ENCODE assay signal across 8 mouse cellular contexts in the genomic region with DNA sequence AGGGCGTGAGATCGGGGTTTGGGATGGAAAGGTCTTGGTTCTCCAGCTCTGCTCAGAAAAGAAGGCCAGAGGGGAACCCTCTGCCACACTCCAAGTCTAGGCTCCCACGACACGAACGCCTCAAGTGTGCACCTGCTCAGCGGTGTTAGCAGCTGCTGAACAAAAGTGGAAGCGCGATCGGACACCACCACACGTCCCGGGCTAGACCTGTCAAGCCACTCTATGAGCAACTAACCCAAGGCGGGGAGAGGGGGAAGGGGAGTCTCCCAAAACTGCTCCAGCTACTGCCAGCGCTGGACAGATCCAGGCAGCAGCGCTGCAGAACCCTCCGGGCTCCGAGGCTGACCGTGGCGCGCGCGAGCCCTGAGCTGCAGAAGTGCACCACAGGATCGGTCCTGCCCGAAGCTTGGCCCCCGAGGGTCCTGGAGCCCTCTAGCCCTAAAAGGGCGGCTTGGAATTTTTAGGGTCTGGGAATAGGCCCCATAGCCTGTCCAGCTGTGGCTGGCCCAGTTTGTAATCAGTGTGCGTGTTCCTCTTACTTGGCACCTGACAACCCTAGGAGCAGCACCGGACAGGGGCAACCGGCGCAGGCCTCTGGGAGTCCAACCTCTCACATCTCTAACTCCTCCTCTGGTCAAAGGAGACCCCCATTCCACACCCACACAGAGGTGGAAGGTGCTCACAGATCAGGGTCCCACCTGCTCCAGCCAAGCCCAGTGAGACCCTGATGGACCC. TPM values are rescaled to one million over a fixed set of nuclear protein-coding genes. Genes with fewer than 3 reads are reported as not detected.
DNase-seq lines count a peak whose midpoint lies in the region; ATAC-seq and TF ChIP-seq lines count a peak whose summit lies in the region.

No protein-coding gene starts in this region.

- H3K27me3 ChIP-seq in lung, embryonic 14.5 days (ENCODE audit: insufficient read depth, low read length), result peaks cover 55% of the 10 kb centered on the region
- H3K27me3 ChIP-seq in hindbrain, embryonic 14.5 days (ENCODE audit: control insufficient read depth, insufficient read depth, low read length), result peaks cover 32% of the 10 kb centered on the region
- H3K27me3 ChIP-seq in midbrain, embryonic 11.5 days (ENCODE audit: control insufficient read depth, insufficient read depth, low read length), result peaks cover 44% of the 10 kb centered on the region

- no peak for ATAC-seq in lung, embryonic 14.5 days (ENCODE audit: insufficient read depth)
- peak; percentile 9 for ATAC-seq in hindbrain, embryonic 14.5 days (ENCODE audit: low FRiP score)
- peak; percentile 49 for ATAC-seq in midbrain, embryonic 11.5 days (ENCODE audit: low FRiP score)

- H3K36me3 ChIP-seq in lung, embryonic 14.5 days (ENCODE audit: insufficient read depth), result no peaks in the 10 kb centered on the region
- H3K36me3 ChIP-seq in hindbrain, embryonic 14.5 days (replicated peaks; ENCODE audit: control insufficient read depth, insufficient read depth), result no peaks in the 10 kb centered on the region
- H3K36me3 ChIP-seq in midbrain, embryonic 11.5 days (ENCODE audit: control insufficient read depth, insufficient read depth, low read length), result no peaks in the 10 kb centered on the region

- 5% methylated on average over 29 of the region's 29 CpGs for WGBS in lung, embryonic 14.5 days
- 2% methylated on average over 29 of the region's 29 CpGs for WGBS in hindbrain, embryonic 14.5 days
- 4% methylated on average over 29 of the region's 29 CpGs for WGBS in midbrain, embryonic 11.5 days
- WGBS in lung, adult 2 months, result 5% methylated on average over 29 of the region's 29 CpGs

- H3K4me3 ChIP-seq in lung, embryonic 14.5 days (ENCODE audit: low read depth, low read length), result no peak overlapping the region
- H3K4me3 ChIP-seq in hindbrain, embryonic 14.5 days (replicated peaks; ENCODE audit: low read length), result peak overlapping the region; percentile 57
- H3K4me3 ChIP-seq in midbrain, embryonic 11.5 days (ENCODE audit: low read depth, low read length), result peak overlapping the region; percentile 56
- no peak overlapping the region for H3K4me3 ChIP-seq in lung, adult 2 months (replicated peaks; ENCODE audit: extremely low read depth, low read depth, low read length)

- no peak overlapping the region for H3K27ac ChIP-seq in lung, embryonic 14.5 days (ENCODE audit: low read depth)
- peak overlapping the region; percentile 91 for H3K27ac ChIP-seq in hindbrain, embryonic 14.5 days
- H3K27ac ChIP-seq in midbrain, embryonic 11.5 days (ENCODE audit: low read depth, low read length), result no peak overlapping the region

- H3K9ac ChIP-seq in lung, embryonic 14.5 days, result no peak overlapping the region
- H3K9ac ChIP-seq in hindbrain, embryonic 14.5 days, result peak overlapping the region; percentile 80
- H3K9ac ChIP-seq in midbrain, embryonic 11.5 days (ENCODE audit: low read length), result no peak overlapping the region

- no peak for TF ChIP-seq POLR2A in lung, adult 2 months (IDR thresholded peaks at IDR 0.05; ENCODE audit: borderline replicate concordance, extremely low read depth, low read depth, low read length)

- TF ChIP-seq CTCF in lung, embryonic 14.5 days (IDR thresholded peaks at IDR 0.05; ENCODE audit: low read depth), result no peak
- TF ChIP-seq CTCF in lung, adult 2 months (IDR thresholded peaks at IDR 0.05; ENCODE audit: insufficient read depth, low read length), result no peak

- H3K4me2 ChIP-seq in lung, embryonic 14.5 days, result no peak overlapping the region
- H3K4me2 ChIP-seq in hindbrain, embryonic 14.5 days (replicated peaks), result peak overlapping the region; percentile 70
- peak overlapping the region; percentile 87 for H3K4me2 ChIP-seq in midbrain, embryonic 11.5 days

- H3K9me3 ChIP-seq in lung, embryonic 14.5 days (ENCODE audit: low read depth, low read length), result no peaks in the 10 kb centered on the region
- no peaks in the 10 kb centered on the region for H3K9me3 ChIP-seq in hindbrain, embryonic 14.5 days (ENCODE audit: control insufficient read depth, low read length)
- H3K9me3 ChIP-seq in midbrain, embryonic 11.5 days (ENCODE audit: control insufficient read depth, low read length), result no peaks in the 10 kb centered on the region

- no peaks in the 10 kb centered on the region for H3K4me1 ChIP-seq in lung, embryonic 14.5 days (ENCODE audit: insufficient read depth)
- peaks cover 25% of the 10 kb centered on the region; the same call in 1 of the 2 replicates for H3K4me1 ChIP-seq in hindbrain, embryonic 14.5 days (replicated peaks; ENCODE audit: control insufficient read depth, insufficient read depth, low read length)
- peaks cover 11% of the 10 kb centered on the region for H3K4me1 ChIP-seq in midbrain, embryonic 11.5 days (ENCODE audit: control insufficient read depth, insufficient read depth, low read length)
- no peaks in the 10 kb centered on the region for H3K4me1 ChIP-seq in lung, adult 2 months (ENCODE audit: control insufficient read depth, insufficient read depth, low read length)

- peak; percentile 57 for DNase-seq in lung, embryonic 14.5 days
- no peak for DNase-seq in lung, postnatal 36 days
- peak; percentile 36 for DNase-seq in embryo, embryonic 10 days (ENCODE audit: low spot score)
- no peak for DNase-seq in hindbrain, embryonic 14.5 days (ENCODE audit: low spot score)
- peak; percentile 96 for DNase-seq in midbrain, embryonic 11.5 days (ENCODE audit: low spot score, missing footprints)
- DNase-seq in urinary bladder, postnatal 25 days (ENCODE audit: low spot score), result no peak
- no peak for DNase-seq in lung, adult 2 months
- DNase-seq in heart, adult 9 months (ENCODE audit: low spot score in 2 of 2), result no peak

RNA-seq across cellular contexts. Expression of gene Gabbr2, which starts 1.2 kb away (rescaled TPM):
- polyA plus RNA-seq in lung, embryonic 14.5 days (2014; fragmentation: Nextera tagmentation; extraction: Ambion mirVana), result 0.07 TPM in 1 of 2 replicates, not detected in the other
- 13.3 and 13.8 TPM in 2 replicates for polyA plus RNA-seq in hindbrain, embryonic 14.5 days (2014; fragmentation: Nextera tagmentation; extraction: Ambion mirVana)
- 0.38 and 0.39 TPM in 2 replicates for polyA plus RNA-seq in midbrain, embryonic 11.5 days (2014; fragmentation: Nextera tagmentation; extraction: Ambion mirVana)
- 0.05 TPM in 1 of 2 replicates, not detected in the other for polyA plus RNA-seq in lung, adult 2 months (2012; rRNA removed)

Comparison
In these comparisons a context has a peak if more than half of its experiments do, and no peak if none do; other contexts are left out.
1. DNase-seq: peak in lung, embryonic 14.5 days (single experiment), embryo, embryonic 10 days (single experiment) and midbrain, embryonic 11.5 days (single experiment); none in lung, postnatal 36 days (single experiment), hindbrain, embryonic 14.5 days (single experiment), urinary bladder, postnatal 25 days (single experiment), lung, adult 2 months (single experiment) and heart, adult 9 months (0 of 2).
2. H3K4me3 ChIP-seq: peak in hindbrain, embryonic 14.5 days (single experiment) and midbrain, embryonic 11.5 days (single experiment); none in lung, embryonic 14.5 days (single experiment) and lung, adult 2 months (single experiment).
3. RNA of gene Gabbr2, which starts 1.2 kb away (polyA plus RNA-seq): 13.3 to 13.8 TPM in hindbrain, embryonic 14.5 days; 0.38 to 0.39 TPM in midbrain, embryonic 11.5 days, 0.05 TPM in lung, adult 2 months and 0.07 TPM in lung, embryonic 14.5 days; every median in the first group is over 10 times any median in the second.